Mouse (Mus musculus): ENCODE data around the gene Lrrc8a. TPM values are rescaled to one million over a fixed set of nuclear protein-coding genes. Genes with fewer than 3 reads are reported as not detected.

Lrrc8a gene
- polyA plus RNA-seq, 1 experiment from 2014 or later, result 40.3 TPM

GRCm38 (mm10) chr2:30211408-30212168, 25.9 kb upstream of the Lrrc8a start:
- Histone ChIP-seq H3K4me1 (peaks cover 3% of the 10 kb centered on the region), H3K27me3 (no peaks in the 10 kb centered on the region), H3K9me3 (no peaks in the 10 kb centered on the region), H3K27ac (replicated peaks) (no peak overlapping the region), H3K4me2 (replicated peaks) (no peak overlapping the region), H3K9ac (replicated peaks) (no peak overlapping the region), H3K36me3 (no peaks in the 10 kb centered on the region), H3K4me3 (no peak overlapping the region)
- 71% methylated on average over 6 of the region's 6 CpGs for WGBS
- ATAC-seq (ENCODE audit: low FRiP score, low read depth), result no peak

- no peaks in the 10 kb centered on the region for H3K9me3 ChIP-seq
- no peak for ATAC-seq (ENCODE audit: low FRiP score, low read depth)
- H3K4me2 ChIP-seq (replicated peaks), result no peak overlapping the region
- no peak overlapping the region for H3K27ac ChIP-seq (replicated peaks)
- 83% methylated on average over 4 of the region's 4 CpGs for WGBS
- H3K27me3 ChIP-seq, result no peaks in the 10 kb centered on the region
- no peaks in the 10 kb centered on the region for H3K4me1 ChIP-seq
- H3K9ac ChIP-seq (replicated peaks), result no peak overlapping the region
- no peaks in the 10 kb centered on the region for H3K36me3 ChIP-seq
- no peak overlapping the region for H3K4me3 ChIP-seq
Observed at GRCm38 (mm10) chr2:30212169-30212545, 25.4 kb upstream of the Lrrc8a start.

- WGBS, result 91% methylated on average over 1 of the region's 1 CpGs
- Histone ChIP-seq H3K4me2 (replicated peaks) (no peak overlapping the region), H3K27ac (replicated peaks) (no peak overlapping the region), H3K36me3 (no peaks in the 10 kb centered on the region), H3K4me3 (no peak overlapping the region), H3K27me3 (no peaks in the 10 kb centered on the region), H3K9me3 (no peaks in the 10 kb centered on the region), H3K4me1 (no peaks in the 10 kb centered on the region), H3K9ac (replicated peaks) (no peak overlapping the region)
- no peak for ATAC-seq (ENCODE audit: low FRiP score, low read depth)
Observed at GRCm38 (mm10) chr2:30212951-30213350, 24.6 kb upstream of the Lrrc8a start.

GRCm38 (mm10) chr2:30214745-30215144, 22.8 kb upstream of the Lrrc8a start:
- Histone ChIP-seq H3K36me3 (no peaks in the 10 kb centered on the region), H3K9me3 (no peaks in the 10 kb centered on the region), H3K9ac (replicated peaks) (no peak overlapping the region), H3K4me1 (no peaks in the 10 kb centered on the region), H3K27ac (replicated peaks) (no peak overlapping the region), H3K27me3 (no peaks in the 10 kb centered on the region), H3K4me3 (no peak overlapping the region), H3K4me2 (replicated peaks) (no peak overlapping the region)
- WGBS, result 95% methylated on average over 3 of the region's 3 CpGs
- no peak for ATAC-seq (ENCODE audit: low FRiP score, low read depth)

GRCm38 (mm10) chr2:30215493-30215892, 22.0 kb upstream of the Lrrc8a start:
- no peak overlapping the region for H3K4me2 ChIP-seq (replicated peaks)
- WGBS, result 83% methylated on average over 6 of the region's 6 CpGs
- H3K27me3 ChIP-seq, result no peaks in the 10 kb centered on the region
- H3K36me3 ChIP-seq, result no peaks in the 10 kb centered on the region
- H3K9me3 ChIP-seq, result no peaks in the 10 kb centered on the region
- H3K9ac ChIP-seq (replicated peaks), result no peak overlapping the region
- no peak overlapping the region for H3K4me3 ChIP-seq
- H3K4me1 ChIP-seq, result no peaks in the 10 kb centered on the region
- no peak overlapping the region for H3K27ac ChIP-seq (replicated peaks)
- no peak for ATAC-seq (ENCODE audit: low FRiP score, low read depth)

GRCm38 (mm10) chr2:30216293-30216692, 21.2 kb upstream of the Lrrc8a start:
- 96% methylated on average over 5 of the region's 5 CpGs for WGBS
- no peak for ATAC-seq (ENCODE audit: low FRiP score, low read depth)
- H3K4me1 ChIP-seq, result no peaks in the 10 kb centered on the region

GRCm38 (mm10) chr2:30235593-30235992, 1.9 kb upstream of the Lrrc8a start:
- Histone ChIP-seq H3K36me3 (peaks cover 9% of the 10 kb centered on the region), H3K4me2 (replicated peaks) (no peak overlapping the region), H3K27me3 (no peaks in the 10 kb centered on the region), H3K9ac (replicated peaks) (no peak overlapping the region), H3K27ac (replicated peaks) (no peak overlapping the region), H3K4me1 (peaks cover 23% of the 10 kb centered on the region), H3K4me3 (no peak overlapping the region), H3K9me3 (0 out of 2 replicates have a peak, but pooled peaks cover 3% of the 10 kb centered on the region)
- 88% methylated on average over 5 of the region's 5 CpGs for WGBS
- no peak for ATAC-seq (ENCODE audit: low FRiP score, low read depth)

More at GRCm38 (mm10) chr2:30216293-30216692, 21.2 kb upstream of the Lrrc8a start:
- H3K9ac ChIP-seq (replicated peaks), result no peak overlapping the region
- no peaks in the 10 kb centered on the region for H3K9me3 ChIP-seq
- no peak overlapping the region for H3K4me3 ChIP-seq
- no peaks in the 10 kb centered on the region for H3K36me3 ChIP-seq
- no peak overlapping the region for H3K27ac ChIP-seq (replicated peaks)
- no peak overlapping the region for H3K4me2 ChIP-seq (replicated peaks)
- H3K27me3 ChIP-seq, result no peaks in the 10 kb centered on the region

GRCm38 (mm10) chr2:30236426-30237198, 903 bp upstream of the Lrrc8a start:
- peaks cover 23% of the 10 kb centered on the region for H3K4me1 ChIP-seq
- peak overlapping the region; percentile 71 for H3K9ac ChIP-seq (replicated peaks)
- peak overlapping the region; percentile 91 for H3K27ac ChIP-seq (replicated peaks)
- no peaks in the 10 kb centered on the region for H3K27me3 ChIP-seq
- no peaks in the 10 kb centered on the region for H3K9me3 ChIP-seq
- no peak for ATAC-seq (ENCODE audit: low FRiP score, low read depth)
- peaks cover 19% of the 10 kb centered on the region for H3K36me3 ChIP-seq
- WGBS, result 5% methylated on average over 18 of the region's 18 CpGs
- peak overlapping the region; percentile 96 for H3K4me2 ChIP-seq (replicated peaks)
- peak overlapping the region; percentile 97 for H3K4me3 ChIP-seq

- Histone ChIP-seq H3K27ac (replicated peaks) (peak overlapping the region; percentile 91), H3K9ac (replicated peaks) (peak overlapping the region; percentile 86), H3K4me3 (peak overlapping the region; percentile 97), H3K27me3 (no peaks in the 10 kb centered on the region), H3K4me1 (peaks cover 23% of the 10 kb centered on the region), H3K9me3 (no peaks in the 10 kb centered on the region), H3K36me3 (peaks cover 31% of the 10 kb centered on the region), H3K4me2 (replicated peaks) (peak overlapping the region; percentile 96)
- WGBS, result 0% methylated on average over 42 of the region's 42 CpGs
- ATAC-seq (ENCODE audit: low FRiP score, low read depth), result peak; percentile 89
Observed at GRCm38 (mm10) chr2:30237881-30238280, 366 bp downstream of the Lrrc8a start.

GRCm38 (mm10) chr2:30238906-30239465, 1.5 kb downstream of the Lrrc8a start:
- Histone ChIP-seq H3K9me3 (no peaks in the 10 kb centered on the region), H3K27ac (replicated peaks) (0 out of 2 replicates have a peak overlapping the region, but pooled peaks have one; percentile 91), H3K27me3 (no peaks in the 10 kb centered on the region), H3K36me3 (peaks cover 42% of the 10 kb centered on the region), H3K4me3 (peak overlapping the region; percentile 97), H3K4me2 (replicated peaks) (peak overlapping the region; percentile 96), H3K9ac (replicated peaks) (peak overlapping the region; percentile 86), H3K4me1 (peaks cover 23% of the 10 kb centered on the region)
- WGBS, result 83% methylated on average over 3 of the region's 3 CpGs
- no peak for ATAC-seq (ENCODE audit: low FRiP score, low read depth)

- H3K9ac ChIP-seq (replicated peaks), result peak overlapping the region; percentile 86
- H3K27ac ChIP-seq (replicated peaks), result no peak overlapping the region
- H3K9me3 ChIP-seq, result no peaks in the 10 kb centered on the region
- H3K4me3 ChIP-seq, result 0 out of 2 replicates have a peak overlapping the region, but pooled peaks have one; percentile 3
- H3K27me3 ChIP-seq, result no peaks in the 10 kb centered on the region
- peaks cover 50% of the 10 kb centered on the region for H3K36me3 ChIP-seq
- peaks cover 23% of the 10 kb centered on the region for H3K4me1 ChIP-seq
- WGBS, result 88% methylated on average over 4 of the region's 4 CpGs
- no peak overlapping the region for H3K4me2 ChIP-seq (replicated peaks)
- ATAC-seq (ENCODE audit: low FRiP score, low read depth), result no peak
Observed at GRCm38 (mm10) chr2:30239777-30240176, 2.3 kb downstream of the Lrrc8a start.

- peak within 1 kb of the TSS; percentile 96; the same call in 1 of the 2 replicates for H3K4me2 ChIP-seq (replicated peaks)
- 86% methylated on average over 2 of the region's 2 CpGs for WGBS
- 0 out of 2 replicates have a peak within 1 kb of the TSS, but pooled peaks have one; percentile 3 for H3K4me3 ChIP-seq
- no peak within 1 kb of the TSS for H3K27ac ChIP-seq (replicated peaks)
- peaks cover 23% of the 10 kb centered on the region for H3K4me1 ChIP-seq
- ATAC-seq (ENCODE audit: low FRiP score, low read depth), result no peak
- H3K27me3 ChIP-seq, result no peaks in the 10 kb centered on the region
- no peaks in the 10 kb centered on the region for H3K9me3 ChIP-seq
- H3K9ac ChIP-seq (replicated peaks), result peak within 1 kb of the TSS; percentile 86
- H3K36me3 ChIP-seq, result peaks cover 53% of the 10 kb centered on the region
Observed at GRCm38 (mm10) chr2:30240267-30240666, 2.8 kb downstream of the Lrrc8a start, which contains the start of gene Gm28035. Gene Gm28035 (plus strand): TSS chr2:30240567.

Data from midbrain, embryonic 12.5 days (tissue).